Mouse (Mus musculus) CH12.LX (cell line): Measurements from ENCODE around the gene 0610010F05Rik. TPM values are rescaled to one million over a fixed set of nuclear protein-coding genes. Genes with fewer than 3 reads are reported as not detected.

ENCODE experiments used
- DNase-seq: peaks from one replicate; pipeline ENCODE4 v3.0.0-alpha.2; 2013; ENCODE audit errors: extremely low read depth
- H3K27ac ChIP-seq: 2 replicates; pipeline ENCODE4 v1.5.1; 2012; ENCODE audit warnings: low read depth, mild to moderate bottlenecking, control low read depth, moderate library complexity; ENCODE audit not compliant: insufficient read depth
- H3K27me3 ChIP-seq: replicated peaks from 2 replicates; pipeline ENCODE3; 2012; ENCODE audit warnings: inconsistent platforms
- H3K36me3 ChIP-seq, 2 experiments: replicated peaks in 1 of 2; 2 replicates each; pipeline versions ENCODE3 to v1.6.1; 2012; ENCODE audit warnings: inconsistent platforms in 1 of 2, low read length in 1 of 2, mild to moderate bottlenecking in 1 of 2, mixed read lengths in 1 of 2, moderate library complexity in 1 of 2; ENCODE audit not compliant: control insufficient read depth in 1 of 2, insufficient read depth in 1 of 2
- H3K4me1 ChIP-seq, 2 experiments: 2 replicates each; pipeline ENCODE4 v1.6.1; 2012; ENCODE audit warnings: inconsistent platforms in 1 of 2, moderate library complexity in 1 of 2; ENCODE audit not compliant: insufficient read depth in 2 of 2, control insufficient read depth in 1 of 2
- H3K4me2 ChIP-seq: 2 replicates; pipeline ENCODE4 v1.6.1; 2012; ENCODE audit warnings: low read depth, mild to moderate bottlenecking, control low read depth; ENCODE audit not compliant: poor library complexity, insufficient read depth, severe bottlenecking
- H3K4me3 ChIP-seq, 3 experiments: fragments of 150-350 bp in 1 of 3; sonication (generic) in 1 of 3; replicated peaks in 1 of 3; 2 replicates each; pipeline versions ENCODE3 to v1.5.1; 2011 to 2012; ENCODE audit warnings: low read depth in 2 of 3, low read length in 2 of 3, mild to moderate bottlenecking in 2 of 3, moderate library complexity in 2 of 3, control low read depth in 1 of 3, improper control_type of control experiment in 1 of 3, inconsistent platforms in 1 of 3, mixed read lengths in 1 of 3; ENCODE audit not compliant: poor library complexity in 1 of 3
- H3K79me2 ChIP-seq: replicated peaks from 2 replicates; pipeline ENCODE4 v1.6.1; 2012; ENCODE audit warnings: mild to moderate bottlenecking, moderate library complexity; ENCODE audit not compliant: control insufficient read depth, poor library complexity, insufficient read depth, severe bottlenecking; ENCODE audit errors: extremely low read depth
- H3K9ac ChIP-seq: 2 replicates; pipeline ENCODE4 v1.6.1; 2012; ENCODE audit warnings: low read depth, mild to moderate bottlenecking, control low read depth, moderate library complexity; ENCODE audit not compliant: insufficient read depth
- H3K9me3 ChIP-seq: replicated peaks from 2 replicates; pipeline ENCODE3; 2012; ENCODE audit warnings: low read length, inconsistent platforms, mixed read lengths
- BHLHE40 ChIP-seq: IDR thresholded peaks from 2 replicates; pipeline ENCODE4 v1.6.1; 2011; ENCODE audit warnings: mild to moderate bottlenecking, low read depth, low read length, improper control_type of control experiment
- CHD2 ChIP-seq: IDR thresholded peaks from 2 replicates; pipeline ENCODE4 v1.6.1; 2011; ENCODE audit warnings: low read length, improper control_type of control experiment
- CTCF ChIP-seq, 2 experiments: IDR thresholded peaks in 1 of 2; conservative IDR thresholded peaks in 1 of 2; 2 replicates each; pipeline ENCODE4 v1.5.1; 2011 to 2012; ENCODE audit warnings: low read depth in 2 of 2, low read length in 2 of 2, improper control_type of control experiment in 1 of 2, inconsistent platforms in 1 of 2, mild to moderate bottlenecking in 1 of 2, moderate library complexity in 1 of 2
- GABPA ChIP-seq: IDR thresholded peaks from 2 replicates; pipeline ENCODE4 v1.6.1; 2012; ENCODE audit warnings: low read depth, low read length, improper control_type of control experiment, inconsistent platforms; ENCODE audit not compliant: insufficient replicate concordance
- HCFC1 ChIP-seq: IDR thresholded peaks from 2 replicates; pipeline ENCODE4 v1.6.1; 2012; ENCODE audit warnings: low read depth, mild to moderate bottlenecking, inconsistent platforms, low read length, improper control_type of control experiment
- KAT2A ChIP-seq: IDR thresholded peaks from 2 replicates; pipeline ENCODE4 v1.6.1; 2012; ENCODE audit warnings: low read length, improper control_type of control experiment, inconsistent platforms; ENCODE audit not compliant: insufficient replicate concordance
- MAFK ChIP-seq: IDR thresholded peaks from 2 replicates; pipeline ENCODE4 v1.6.1; 2011; ENCODE audit warnings: low read length, improper control_type of control experiment; ENCODE audit not compliant: insufficient replicate concordance
- MAX ChIP-seq: IDR thresholded peaks from 2 replicates; pipeline ENCODE4 v1.6.1; 2011; ENCODE audit warnings: low read length, improper control_type of control experiment
- MEF2A ChIP-seq: IDR thresholded peaks from 2 replicates; pipeline ENCODE4 v1.6.1; 2014; ENCODE audit warnings: low read depth, mild to moderate bottlenecking, inconsistent platforms, low read length, improper control_type of control experiment, borderline replicate concordance
- MXI1 ChIP-seq: IDR thresholded peaks from 2 replicates; pipeline ENCODE4 v1.6.1; 2011; ENCODE audit warnings: mild to moderate bottlenecking, low read depth, low read length, improper control_type of control experiment
- NELFE ChIP-seq: IDR thresholded peaks from 2 replicates; pipeline ENCODE4 v1.6.1; 2011; ENCODE audit warnings: low read depth, low read length, improper control_type of control experiment
- NRF1 ChIP-seq: IDR thresholded peaks from 2 replicates; pipeline ENCODE4 v1.6.1; 2014; ENCODE audit warnings: low read depth, mild to moderate bottlenecking, inconsistent platforms, low read length, improper control_type of control experiment, moderate library complexity
- POLR2A ChIP-seq: IDR thresholded peaks from 2 replicates; pipeline ENCODE4 v1.6.1; 2011; ENCODE audit warnings: low read depth, mild to moderate bottlenecking, improper control_type of control experiment, low read length
- RCOR1 ChIP-seq: conservative IDR thresholded peaks from 2 replicates; pipeline ENCODE4 v1.6.1; 2012; ENCODE audit warnings: low read depth, mild to moderate bottlenecking, inconsistent platforms, low read length, improper control_type of control experiment
- SIN3A ChIP-seq: IDR thresholded peaks from 2 replicates; pipeline ENCODE4 v1.6.1; 2012; ENCODE audit warnings: low read length, improper control_type of control experiment, inconsistent platforms
- TCF12 ChIP-seq: IDR thresholded peaks from 2 replicates; pipeline ENCODE4 v1.6.1; 2014; ENCODE audit warnings: low read depth, mild to moderate bottlenecking, inconsistent platforms, low read length, improper control_type of control experiment
- USF1 ChIP-seq: IDR thresholded peaks from 2 replicates; pipeline ENCODE4 v1.6.1; 2014; ENCODE audit warnings: low read depth, mild to moderate bottlenecking, inconsistent platforms, low read length, improper control_type of control experiment
- ZKSCAN1 ChIP-seq: IDR thresholded peaks from 2 replicates; pipeline ENCODE4 v1.6.1; 2012; ENCODE audit warnings: low read depth, inconsistent platforms, low read length, improper control_type of control experiment, borderline replicate concordance
- dilution Hi-C: fragments of 300-500 bp; cut with MboI; formaldehyde crosslinking; loops from 2 replicates; pipeline ENCODE4 v1.14.3; 2020; ENCODE audit warnings: low sequenced_read_pairs; ENCODE audit not compliant: extremely low pct_unique_long_range_greater_than_20kb, extremely low pct_ligation_motif_present
- in situ Hi-C: fragments of 300-500 bp; cut with MboI; formaldehyde crosslinking; loops from 3 replicates; pipeline ENCODE4 v1.14.3; 2019; ENCODE audit warnings: low sequenced_read_pairs, low pct_ligation_motif_present, low pct_unique_long_range_greater_than_20kb, mixed read lengths
- polyA plus RNA-seq: library from polyadenylated mRNA; unstranded; fragments of >175 nt; gene quantifications from 2 replicates; pipeline ENCODE4 v1.2.1, GENCODE M21; 2012; ENCODE audit warnings: low read depth; ENCODE audit not compliant: insufficient read length
- total RNA-seq, 2 experiments: library from RNA; depleted of rRNA; stranded (reverse); fragments of 300-350 nt in 1 of 2; fragments of >200 nt in 1 of 2; gene quantifications; 2 replicates each; pipeline ENCODE4 v1.2.3; 2012 to 2014

The 0610010F05Rik gene
- total and polyA plus RNA-seq, 3 experiments = 11.6 to 18.7 (median 16.4) TPM

DNA sequence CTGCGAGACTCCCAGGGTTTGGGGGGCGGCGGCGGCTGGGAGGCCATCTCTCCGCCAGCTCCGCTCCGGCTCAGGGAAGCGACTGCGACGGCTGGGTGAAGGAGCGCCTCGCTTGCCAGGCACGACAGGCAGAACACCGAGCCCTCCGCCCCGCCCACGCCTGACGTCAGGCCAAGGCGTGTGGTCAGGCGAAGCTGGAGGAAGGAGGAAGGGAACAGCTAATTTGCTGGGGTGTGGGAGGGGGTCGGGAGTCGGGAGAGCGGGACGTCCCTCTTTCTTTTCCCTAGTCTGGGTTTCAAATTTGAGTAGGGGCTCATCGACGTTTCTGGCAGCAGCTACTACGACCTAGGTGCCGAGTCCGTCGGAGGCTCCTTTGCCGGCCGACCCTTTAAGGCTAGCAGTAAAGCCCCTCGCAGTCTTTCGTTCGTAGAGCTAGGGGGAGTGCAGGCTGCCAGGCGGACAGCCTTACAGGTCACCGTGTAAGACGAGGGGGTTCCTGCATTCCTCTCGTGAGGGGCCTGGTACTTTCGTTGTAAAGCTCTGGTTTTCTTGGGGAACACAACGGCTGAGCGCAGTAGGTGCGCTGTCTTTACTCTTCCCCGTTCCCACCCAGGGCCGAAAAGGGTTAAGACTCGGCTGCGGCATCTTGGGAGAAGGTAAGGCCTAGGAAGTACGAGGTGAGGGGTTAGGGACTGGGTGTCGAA lies 32.5 kb upstream of the 0610010F05Rik start, which contains the start of gene Pex13 (continued):
- TF ChIP-seq MEF2A (peak; percentile 64), HCFC1 (peak; percentile 90), MAX (peak; percentile 77), BHLHE40 (peak; percentile 40; the same call in 1 of the 2 replicates), USF1 (no peak), SIN3A (peak; percentile 98), NELFE (peak; percentile 89), NRF1 (peak; percentile 49), MXI1 (peak; percentile 85), CHD2 (peak; percentile 73), ZKSCAN1 (peak; percentile 43; the same call in 1 of the 2 replicates), KAT2A (peak; percentile 89; the same call in 1 of the 2 replicates), POLR2A (peak; percentile 79), TCF12 (peak; percentile 86)

DNA sequence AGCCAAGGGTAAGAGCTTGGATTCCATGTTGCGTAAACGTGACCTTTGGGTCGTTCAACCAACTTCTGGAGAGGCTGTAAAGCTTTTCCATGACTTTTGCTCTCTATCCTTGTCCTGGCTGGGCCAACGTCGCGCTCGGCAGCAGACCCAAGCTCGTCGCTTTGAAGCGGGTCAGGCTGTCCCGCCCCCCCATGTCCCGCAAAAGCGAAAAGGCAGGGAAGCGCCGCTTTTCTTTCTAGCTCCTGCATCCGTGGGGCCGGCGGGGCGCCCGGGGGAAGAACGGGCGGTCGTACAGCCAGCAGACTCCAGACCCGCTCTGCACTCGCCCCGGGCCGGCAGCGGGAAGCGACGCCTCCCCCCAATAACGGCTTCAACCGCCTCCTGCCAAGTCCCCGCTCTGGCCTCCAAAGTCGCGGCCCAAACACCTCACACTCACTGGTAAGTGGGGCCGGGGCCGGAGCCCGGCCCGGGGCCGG lies 31.9 kb upstream of the 0610010F05Rik start, which contains the start of gene Pus10:
Pus10 (plus strand) TSS at position 364 of the 476 bp plus-strand sequence.
- TF ChIP-seq BHLHE40 (0 out of 2 replicates have a peak, but pooled peaks have one; percentile 14), GABPA (no peak), RCOR1 (no peak), CTCF (conservative IDR thresholded peaks at IDR 0.05 in 1 of 2, IDR thresholded peaks at IDR 0.05 in 1 of 2; ENCODE audit: low read depth in 2 of 2, low read length in 2 of 2) (no peak)
- Histone ChIP-seq H3K4me2 (peak within 1 kb of the TSS; percentile 100), H3K79me2 (peaks cover 45% of the 10 kb centered on the region), H3K4me3 (peak within 1 kb of the TSS; percentile 75 to 88 (median 78)), H3K9me3 (no peaks in the 10 kb centered on the region), H3K4me1 (peaks cover 4 to 29% of the 10 kb centered on the region in 2 experiments; a peak in 3 of 4 replicates), H3K36me3 (peaks cover 8 to 27% of the 10 kb centered on the region in 2 experiments), H3K27me3 (no peaks in the 10 kb centered on the region), H3K9ac (peak within 1 kb of the TSS; percentile 86), H3K27ac (peak within 1 kb of the TSS; percentile 84)
- in situ Hi-C loops (no loop called here), dilution Hi-C loops (no loop called here)
- no peak for DNase-seq

DNA sequence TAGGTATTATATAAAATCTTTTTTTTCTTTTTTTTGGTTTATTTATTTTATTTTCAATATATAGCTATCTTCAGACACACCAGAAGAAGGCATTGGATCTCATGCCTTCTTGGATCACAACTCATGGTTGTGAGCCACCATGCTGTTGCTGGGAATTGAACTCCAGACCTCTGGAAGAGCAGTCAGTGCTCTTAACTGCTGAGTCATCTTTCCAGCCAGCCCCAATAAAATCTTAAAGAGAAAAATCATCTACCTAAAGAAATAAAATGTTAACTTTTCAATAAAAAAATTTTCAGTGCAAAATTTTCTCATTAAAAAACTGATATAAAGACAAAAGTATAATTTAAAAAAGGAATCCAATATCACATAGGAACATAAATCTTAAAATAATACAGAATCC lies 30.8 kb upstream of the 0610010F05Rik start:
- Histone ChIP-seq H3K79me2 (peaks cover 54% of the 10 kb centered on the region), H3K36me3 (peaks cover 8 to 20% of the 10 kb centered on the region in 2 experiments)
- TF ChIP-seq MAX (no peak), MAFK (peak; percentile 64), NRF1 (no peak)
- TF ChIP-seq, all 38 proteins: peak for 1
- dilution Hi-C loops = no loop called here
- Histone ChIP-seq H3K4me3 (peak overlapping the region in 1 of 3 experiments; percentile 78), H3K9me3 (no peaks in the 10 kb centered on the region), H3K9ac (peak overlapping the region; percentile 86; the same call in 1 of the 2 replicates), H3K27me3 (no peaks in the 10 kb centered on the region), H3K4me2 (no peak overlapping the region), H3K27ac (no peak overlapping the region), H3K4me1 (peaks cover 4 to 29% of the 10 kb centered on the region in 2 experiments; a peak in 3 of 4 replicates)
- DNase-seq = no peak
- in situ Hi-C loops = no loop called here
